Mouse (Mus musculus): ENCODE measurements around the gene Nckap5l.
"Not testable (repeated sequence)": the region's sequence is repeated elsewhere in the genome, so short reads cannot be mapped to it uniquely, and the experiment has no call there.

The Nckap5l gene

GRCm38 (mm10) chr15:99469736-99470135 lies 12.2 kb upstream of the Nckap5l start:
- no peak for DNase-seq (ENCODE audit: low spot score)

GRCm38 (mm10) chr15:99469067-99469466 lies 11.5 kb upstream of the Nckap5l start:
- DNase-seq (ENCODE audit: low spot score) = no peak

- no peak for DNase-seq (ENCODE audit: low spot score)
These were observed 5.6 kb upstream of the Nckap5l start for GRCm38 (mm10) chr15:99463194-99463593.

GRCm38 (mm10) chr15:99456963-99457605 lies 464 bp downstream of the Nckap5l start:
- no peak for DNase-seq (ENCODE audit: low spot score)

GRCm38 (mm10) chr15:99456338-99456962 lies 1.1 kb downstream of the Nckap5l start:
- DNase-seq (ENCODE audit: low spot score) = no peak

GRCm38 (mm10) chr15:99455415-99455814 lies 2.1 kb downstream of the Nckap5l start:
- no peak for DNase-seq (ENCODE audit: low spot score)

GRCm38 (mm10) chr15:99454585-99455279 lies 2.8 kb downstream of the Nckap5l start:
- no peak for DNase-seq (ENCODE audit: low spot score)

- no peak for DNase-seq (ENCODE audit: low spot score)
These were observed 4.2 kb downstream of the Nckap5l start for GRCm38 (mm10) chr15:99453153-99453900.

- DNase-seq (ENCODE audit: low spot score) = no peak
These were observed 7.7 kb downstream of the Nckap5l start for GRCm38 (mm10) chr15:99449751-99450280.

- DNase-seq (ENCODE audit: low spot score) = no peak
These were observed 8.3 kb downstream of the Nckap5l start for GRCm38 (mm10) chr15:99449131-99449750.

- not testable (repeated sequence) for DNase-seq (ENCODE audit: low spot score)
These were observed 11.4 kb downstream of the Nckap5l start for GRCm38 (mm10) chr15:99446136-99446535.

- DNase-seq (ENCODE audit: low spot score) = no peak
These were observed 12.0 kb downstream of the Nckap5l start for GRCm38 (mm10) chr15:99445567-99445966.

- DNase-seq (ENCODE audit: low spot score) = no peak
These were observed 15.2 kb downstream of the Nckap5l start for GRCm38 (mm10) chr15:99442358-99442757.

GRCm38 (mm10) chr15:99440816-99441457 lies 16.6 kb downstream of the Nckap5l start:
- no peak for DNase-seq (ENCODE audit: low spot score)

- no peak for DNase-seq (ENCODE audit: low spot score)
These were observed 17.3 kb downstream of the Nckap5l start for GRCm38 (mm10) chr15:99440112-99440815.

GRCm38 (mm10) chr15:99438966-99439698 lies 18.4 kb downstream of the Nckap5l start:
- no peak for DNase-seq (ENCODE audit: low spot score)

- DNase-seq (ENCODE audit: low spot score) = no peak
These were observed 23.6 kb downstream of the Nckap5l start for GRCm38 (mm10) chr15:99433913-99434312.

GRCm38 (mm10) chr15:99433081-99433718 lies 24.3 kb downstream of the Nckap5l start:
- no peak for DNase-seq (ENCODE audit: low spot score)

- no peak for DNase-seq (ENCODE audit: low spot score)
These were observed 25.6 kb downstream of the Nckap5l start for GRCm38 (mm10) chr15:99431967-99432366.
